In the genomic region with DNA sequence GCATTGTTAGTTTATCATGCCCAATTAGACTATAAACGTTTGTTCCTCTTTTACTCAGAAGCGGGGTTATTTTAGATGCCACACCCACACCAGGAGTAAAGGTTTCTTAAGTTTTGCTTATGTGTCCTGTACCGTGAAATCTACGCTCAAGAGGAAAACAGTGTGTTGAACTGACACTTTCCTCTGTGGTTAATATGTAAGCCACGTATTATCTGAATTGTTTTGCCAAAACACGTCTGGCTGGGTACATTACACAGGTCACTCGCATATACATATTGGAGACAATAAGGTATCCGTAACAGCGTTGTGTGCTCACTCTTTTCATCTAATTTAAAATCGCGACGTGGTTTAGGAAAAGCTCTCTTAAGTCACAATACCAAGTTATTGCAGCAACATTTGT, we compare ENCODE assay signal across 8 mouse cellular contexts.
DNase-seq lines count a peak whose midpoint lies in the region; ATAC-seq and TF ChIP-seq lines count a peak whose summit lies in the region.

No protein-coding gene starts in this region.

- ATAC-seq in lung, postnatal 0 days, result no peak; the same call in 1 of the 2 replicates
- ATAC-seq in stomach, embryonic 14.5 days (ENCODE audit: insufficient number of reproducible peaks, insufficient read depth, low FRiP score, low read depth), result no peak

- peak overlapping the region; percentile 64; the same call in 1 of the 2 replicates for H3K27ac ChIP-seq in kidney, adult 2 months (ENCODE audit: insufficient read depth, low read depth, low read length)
- H3K27ac ChIP-seq in bone marrow macrophage, adult 2 months (ENCODE audit: insufficient read depth, low read depth, low read length), result peak overlapping the region; percentile 78
- peak overlapping the region; percentile 80; the same call in 1 of the 2 replicates for H3K27ac ChIP-seq in lung, postnatal 0 days (ENCODE audit: low read length)
- peak overlapping the region; percentile 34; the same call in 1 of the 2 replicates for H3K27ac ChIP-seq in stomach, embryonic 14.5 days (ENCODE audit: low read length)

- no peaks in the 10 kb centered on the region for H3K27me3 ChIP-seq in kidney, adult 2 months (replicated peaks; ENCODE audit: control insufficient read depth, insufficient read depth, low read length)
- H3K27me3 ChIP-seq in lung, postnatal 0 days (replicated peaks; ENCODE audit: insufficient read depth, low read length), result no peaks in the 10 kb centered on the region
- no peaks in the 10 kb centered on the region for H3K27me3 ChIP-seq in stomach, embryonic 14.5 days (ENCODE audit: control insufficient read depth, insufficient read depth, low read length)

- intact Hi-C loops in heart, postnatal 10 days (cut with DNase I), result loop anchor here (1.0 to 5.0 kb wide), 6 partner anchors 26 to 1180 kb away; partner anchors contain the start of gene Btg1

- TF ChIP-seq CTCF in kidney, adult 2 months (conservative IDR thresholded peaks at IDR 0.05; ENCODE audit: insufficient read depth, insufficient read length, low read depth, low read length), result no peak
- TF ChIP-seq CTCF in bone marrow macrophage, adult 2 months (IDR thresholded peaks at IDR 0.05; ENCODE audit: low read depth, low read length), result no peak
- TF ChIP-seq CTCF in lung, postnatal 0 days (IDR thresholded peaks at IDR 0.05), result no peak

- TF ChIP-seq EP300 in lung, postnatal 0 days (IDR thresholded peaks at IDR 0.05), result no peak

- no peaks in the 10 kb centered on the region for H3K4me1 ChIP-seq in kidney, adult 2 months (ENCODE audit: control insufficient read depth, insufficient read depth, low read length)
- peaks cover 9% of the 10 kb centered on the region for H3K4me1 ChIP-seq in bone marrow macrophage, adult 2 months (ENCODE audit: control insufficient read depth, insufficient read depth, low read length)
- H3K4me1 ChIP-seq in lung, postnatal 0 days (ENCODE audit: insufficient read depth, low read depth, low read length), result no peaks in the 10 kb centered on the region
- 0 out of 2 replicates have a peak, but pooled peaks cover 4% of the 10 kb centered on the region for H3K4me1 ChIP-seq in stomach, embryonic 14.5 days (ENCODE audit: control insufficient read depth, insufficient read depth, low read length)

- no peak for TF ChIP-seq POLR2A in kidney, adult 2 months (IDR thresholded peaks at IDR 0.05; ENCODE audit: low read depth, low read length)
- TF ChIP-seq POLR2A in bone marrow macrophage, adult 2 months (IDR thresholded peaks at IDR 0.05; ENCODE audit: borderline replicate concordance, low read depth, low read length), result no peak

- WGBS in kidney, adult 2 months, result 9% methylated on average over 12 of the region's 12 CpGs
- 16% methylated on average over 12 of the region's 12 CpGs for WGBS in lung, postnatal 0 days
- WGBS in stomach, embryonic 14.5 days, result 24% methylated on average over 12 of the region's 12 CpGs

- no peak overlapping the region for H3K9ac ChIP-seq in lung, postnatal 0 days (replicated peaks; ENCODE audit: low read depth)
- H3K9ac ChIP-seq in stomach, embryonic 14.5 days (replicated peaks; ENCODE audit: low read depth, low read length), result peak overlapping the region; percentile 18; the same call in 1 of the 2 replicates

- H3K4me2 ChIP-seq in lung, postnatal 0 days (replicated peaks; ENCODE audit: low read depth, low read length), result peak overlapping the region; percentile 54
- peak overlapping the region; percentile 58 for H3K4me2 ChIP-seq in stomach, embryonic 14.5 days (replicated peaks; ENCODE audit: low read depth, low read length)

- H3K4me3 ChIP-seq in kidney, adult 2 months (ENCODE audit: insufficient read depth, low read depth, low read length), result peak overlapping the region; percentile 31; the same call in 1 of the 2 replicates
- H3K4me3 ChIP-seq in bone marrow macrophage, adult 2 months (ENCODE audit: insufficient read depth, low read length), result peak overlapping the region; percentile 42
- peak overlapping the region; percentile 37 for H3K4me3 ChIP-seq in lung, postnatal 0 days (ENCODE audit: low read depth, low read length)
- peak overlapping the region; percentile 36 for H3K4me3 ChIP-seq in stomach, embryonic 14.5 days (ENCODE audit: low read depth, low read length)

- H3K9me3 ChIP-seq in lung, postnatal 0 days (ENCODE audit: low read length), result no peaks in the 10 kb centered on the region
- no peaks in the 10 kb centered on the region for H3K9me3 ChIP-seq in stomach, embryonic 14.5 days (ENCODE audit: control insufficient read depth, low read depth, low read length)

- DNase-seq in kidney, adult 2 months, result peak; percentile 44
- no peak for DNase-seq in kidney, adult 18-20 months
- peak; percentile 14 to 23 for DNase-seq in heart, postnatal 10 days
- DNase-seq in lung, postnatal 0 days (ENCODE audit: low spot score), result no peak
- no peak for DNase-seq in right cerebral cortex, postnatal 25 days
- no peak for DNase-seq in adrenal gland, postnatal 25 days

- H3K36me3 ChIP-seq in kidney, adult 2 months (ENCODE audit: control insufficient read depth, insufficient read depth, low read length), result no peaks in the 10 kb centered on the region
- H3K36me3 ChIP-seq in lung, postnatal 0 days (ENCODE audit: insufficient read depth, low read length), result no peaks in the 10 kb centered on the region
- H3K36me3 ChIP-seq in stomach, embryonic 14.5 days (ENCODE audit: control insufficient read depth, insufficient read depth, low read length), result no peaks in the 10 kb centered on the region

Comparison
In these comparisons a context has a peak if more than half of its experiments do, and no peak if none do; other contexts are left out.
1. DNase-seq: peak in kidney, adult 2 months (single experiment) and heart, postnatal 10 days (2 of 2); none in kidney, adult 18-20 months (single experiment), lung, postnatal 0 days (single experiment), right cerebral cortex, postnatal 25 days (single experiment) and adrenal gland, postnatal 25 days (single experiment).
2. Peak in every context shown above with its lines, with median percentiles within 50 percentile points of each other: H3K27ac ChIP-seq and H3K4me3 ChIP-seq.